13 mouse cellular contexts compared by ENCODE assay signal in the genomic region with DNA sequence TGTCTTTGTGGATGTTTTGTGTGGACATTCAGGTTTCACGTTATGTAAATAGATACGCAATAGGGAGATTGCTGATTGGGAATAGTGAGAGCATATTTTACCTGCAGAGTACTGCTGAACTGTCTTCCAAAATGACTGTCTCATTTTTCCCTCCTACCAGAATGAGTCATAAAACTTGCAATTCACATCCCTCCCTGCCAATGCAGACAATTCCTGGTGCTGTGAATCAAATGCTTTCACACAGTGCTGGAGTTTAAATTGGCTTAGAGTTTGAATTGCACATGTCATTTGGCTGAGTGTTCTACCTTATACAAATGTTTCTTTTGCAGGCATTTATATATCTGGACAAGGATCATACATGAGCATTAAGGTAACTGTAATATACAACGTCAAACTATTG.
"Had no signal": no experiment of that assay in that cellular context is flagged by ENCODE, and none has a peak within 500 bp of the region (broad histone marks: within the 10 kb centered on the region; RNA-seq: fewer than 3 reads in every experiment).

No protein-coding gene starts in this region.

- DNase-seq: gastrocnemius, postnatal 14 days; gastrocnemius, postnatal 36 days; heart, adult 11 months; heart, adult 2 months; heart, postnatal 14 days; heart, postnatal 36 days; kidney, adult 18-20 months; kidney, adult 8-10 months; kidney, postnatal 10 days; kidney, postnatal 25 days; kidney, postnatal 4 days; liver; liver, embryonic 13.5 days had no signal
